Mouse (Mus musculus): ENCODE results near the gene Tpk1.

GRCm38 (mm10) chr6:43682535-43682934 is 16.5 kb upstream of the Tpk1 start:
- TF ChIP-seq POLR2A (IDR thresholded peaks at IDR 0.05; ENCODE audit: borderline replicate concordance, extremely low read depth, insufficient read depth, insufficient read length, poor library complexity, severe bottlenecking) = no peak
- no peak for TF ChIP-seq CTCF (IDR thresholded peaks at IDR 0.05; ENCODE audit: borderline replicate concordance, extremely low read depth, insufficient read depth, insufficient read length)

All from brain, embryonic 14.5 days (tissue).